Comparison of ENCODE assay signal across 21 mouse cellular contexts in the genomic region with DNA sequence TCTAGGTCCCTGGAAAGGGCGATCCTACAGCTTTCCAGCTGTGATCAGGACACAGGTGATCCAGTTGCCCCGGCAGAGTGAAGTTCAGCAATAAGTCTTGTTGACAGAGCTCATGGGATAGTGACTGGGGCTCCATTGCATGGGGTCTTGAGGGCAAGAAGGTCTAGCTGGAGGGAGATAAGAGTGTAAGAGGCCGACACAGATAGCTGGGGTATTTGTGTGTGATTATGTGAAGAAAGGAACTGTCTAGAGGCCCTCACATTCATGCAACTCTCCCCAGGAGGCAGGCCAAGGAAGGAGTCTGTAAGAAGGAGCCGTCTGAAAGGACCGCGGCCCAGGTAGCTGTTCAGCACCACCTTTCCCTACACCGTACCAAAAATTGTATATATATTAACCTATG.
"Had no signal": no experiment of that assay in that cellular context is flagged by ENCODE, and none has a peak within 500 bp of the region (broad histone marks: within the 10 kb centered on the region; RNA-seq: fewer than 3 reads in every experiment).

No protein-coding gene starts in this region.

- H3K4me1 ChIP-seq: lung, embryonic 15.5 days; midbrain, embryonic 10.5 days; stomach, embryonic 15.5 days had no signal

- H3K9me3 ChIP-seq: lung, embryonic 15.5 days; midbrain, embryonic 10.5 days; midbrain, embryonic 13.5 days; neural tube, embryonic 13.5 days; stomach, embryonic 15.5 days had no signal

- H3K4me2 ChIP-seq: lung, embryonic 15.5 days; midbrain, embryonic 13.5 days; neural tube, embryonic 13.5 days; stomach, embryonic 15.5 days had no signal

- DNase-seq: kidney, adult 18-20 months; kidney, adult 9 months; kidney, postnatal 14 days; kidney, postnatal 4 days; layer of hippocampus, postnatal 36 days; lung, adult 18-20 months; lung, postnatal 10 days; lung, postnatal 36 days; retina, postnatal 1 day; right cerebral cortex, postnatal 25 days; spleen, adult 18-20 months; thymus, postnatal 25 days had no signal

- H3K9ac ChIP-seq: lung, embryonic 15.5 days; midbrain, embryonic 13.5 days; neural tube, embryonic 13.5 days; stomach, embryonic 15.5 days had no signal

- H3K36me3 ChIP-seq: lung, embryonic 15.5 days; midbrain, embryonic 10.5 days; stomach, embryonic 15.5 days had no signal

- ATAC-seq: midbrain, embryonic 13.5 days; midbrain, embryonic 16.5 days had no signal

- H3K27ac ChIP-seq: left cerebral cortex, adult 2 months; lung, embryonic 15.5 days; midbrain, embryonic 10.5 days; midbrain, embryonic 13.5 days; neural tube, embryonic 13.5 days; stomach, embryonic 15.5 days had no signal

- H3K27me3 ChIP-seq: lung, embryonic 15.5 days; midbrain, embryonic 13.5 days; neural tube, embryonic 13.5 days; stomach, embryonic 15.5 days had no signal

- H3K4me3 ChIP-seq: left cerebral cortex, adult 2 months; lung, embryonic 15.5 days; megakaryocyte, embryonic 14.5 days; midbrain, embryonic 10.5 days; midbrain, embryonic 13.5 days; myocyte; neural tube, embryonic 13.5 days; stomach, embryonic 15.5 days had no signal
